Mouse (Mus musculus) layer of hippocampus, adult 8-10 months (tissue): Measurements from ENCODE around the gene Rps15. TPM values are rescaled to one million over a fixed set of nuclear protein-coding genes. Genes with fewer than 3 reads are reported as not detected.

Experiments
- DNase-seq, 2 experiments: peaks; one replicate each; pipeline ENCODE4 v3.0.0; 2022; ENCODE audit warnings: low spot score in 2 of 2
- total RNA-seq, 4 experiments: library from RNA; stranded (reverse); gene quantifications; 2 replicates each; pipeline ENCODE4 v1.2.4; 2022

Rps15 gene
- total RNA-seq, 4 experiments from 2014 or later: 755 to 1,005 (median 888) TPM

DNA sequence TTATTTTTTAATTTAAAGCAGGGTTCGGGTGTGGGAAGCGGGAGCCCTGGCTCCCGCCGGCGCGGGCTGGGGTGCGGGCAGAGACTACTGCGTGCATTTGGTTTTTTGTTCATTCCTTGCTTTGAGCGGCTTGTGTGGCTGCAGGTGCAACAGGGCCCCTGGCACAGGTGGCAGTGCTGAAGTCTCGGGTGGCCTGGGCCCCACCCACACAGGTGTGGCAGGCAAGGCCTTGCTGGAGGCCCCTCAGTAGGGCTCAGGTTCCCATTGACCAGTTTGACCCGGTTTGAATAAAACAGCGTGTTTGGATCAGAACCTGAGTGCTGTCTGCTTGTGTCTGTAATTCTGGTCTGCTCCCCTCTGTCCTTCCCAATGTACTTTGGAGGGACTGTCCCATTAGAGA is 4.2 kb upstream of the Rps15 start:
- no peak for DNase-seq

DNA sequence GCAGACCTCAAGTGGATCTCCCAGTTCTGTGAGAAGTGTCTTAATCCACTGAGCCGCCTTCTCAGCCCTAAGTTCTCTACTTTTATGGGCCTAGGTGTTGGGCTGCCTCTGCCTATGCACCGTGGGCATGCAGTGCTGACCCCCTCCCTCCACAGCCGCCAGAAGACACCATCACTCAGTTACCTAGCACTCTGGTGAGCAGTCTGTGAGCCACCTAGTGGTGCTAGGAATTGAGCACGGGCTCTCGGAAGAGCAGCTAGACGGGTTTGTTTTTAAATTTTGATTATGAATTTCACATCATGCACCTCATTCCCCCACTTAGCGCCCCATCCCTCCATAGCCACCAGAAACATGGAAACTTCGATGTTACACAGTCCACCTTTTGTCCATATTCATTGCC is 3.6 kb upstream of the Rps15 start:
- DNase-seq: no peak

- no peak for DNase-seq
These were observed 1.1 kb downstream of the Rps15 start for GRCm38 (mm10) chr10:80293325-80293724.

DNA sequence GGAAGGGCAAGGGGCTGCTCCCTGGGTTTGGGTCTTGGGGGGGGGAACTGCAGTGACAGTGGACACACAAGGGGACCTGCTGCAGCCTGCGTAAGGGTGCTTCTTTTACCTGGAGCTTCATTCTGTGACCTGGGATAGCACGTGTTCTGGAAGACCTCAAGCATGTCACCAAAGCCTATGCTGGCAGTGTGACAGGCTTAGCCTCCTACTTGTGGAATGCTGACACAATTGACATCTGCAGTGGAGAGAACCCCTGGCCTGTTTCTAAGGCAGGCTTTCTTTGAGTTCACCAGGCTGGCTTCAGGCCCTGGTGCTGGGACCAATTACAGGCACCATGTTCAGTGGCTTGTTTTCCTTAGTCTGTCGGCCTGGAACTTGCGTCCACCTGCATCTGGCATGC is 2.1 kb downstream of the Rps15 start:
- no peak for DNase-seq

GRCm38 (mm10) chr10:80294788-80295303 is 2.6 kb downstream of the Rps15 start:
- no peak for DNase-seq

DNA sequence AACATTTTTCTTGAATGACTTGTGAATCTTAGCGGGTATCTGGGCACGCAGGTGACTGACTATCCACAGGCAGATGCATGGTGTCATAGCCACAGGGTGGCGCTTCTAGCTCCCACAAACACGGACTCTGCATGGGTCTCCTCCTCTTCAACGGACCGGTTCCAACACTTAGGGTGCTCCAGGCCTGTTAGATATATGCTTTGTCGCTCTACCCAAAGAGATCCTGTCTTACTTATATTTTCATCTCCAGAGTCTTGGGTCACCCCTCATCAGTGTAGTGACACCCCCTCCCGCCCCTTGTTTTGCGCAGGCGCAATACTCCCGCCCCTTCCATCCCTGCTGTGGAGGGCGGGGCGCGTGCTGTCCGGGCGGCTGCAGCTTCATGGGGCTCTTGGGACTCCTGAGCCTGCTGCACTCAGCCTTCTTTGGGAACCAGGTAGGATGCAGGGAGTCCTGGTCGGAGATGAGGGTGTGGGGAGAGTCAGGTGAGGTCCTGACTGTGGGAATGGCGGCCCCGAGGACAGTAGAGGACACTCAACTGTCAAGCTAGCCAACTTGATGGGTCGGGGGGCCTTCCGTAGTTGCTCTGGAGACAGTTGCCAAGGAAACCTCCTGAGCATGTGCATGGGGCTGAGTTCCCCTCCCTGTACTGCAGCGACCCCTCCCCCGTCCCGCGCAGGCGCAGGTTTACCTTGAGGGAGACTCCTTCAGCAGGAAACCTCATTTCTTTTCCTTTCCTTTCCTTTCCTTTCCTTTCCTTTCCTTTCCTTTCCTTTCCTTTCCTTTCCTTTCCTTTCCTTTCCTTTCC is 3.6 kb downstream of the Rps15 start, which contains the start of gene Apc2:
Apc2 (plus strand) TSS at position 360 of the 808 bp plus-strand sequence.
- DNase-seq: peak; percentile 75 to 80

GRCm38 (mm10) chr10:80296824-80297223 is 4.6 kb downstream of the Rps15 start:
- DNase-seq: no peak

GRCm38 (mm10) chr10:80297526-80298133 is 5.4 kb downstream of the Rps15 start:
- DNase-seq: no peak

- DNase-seq: peak; percentile 89 to 91
These were observed 6.5 kb downstream of the Rps15 start for GRCm38 (mm10) chr10:80298571-80299281.

DNA sequence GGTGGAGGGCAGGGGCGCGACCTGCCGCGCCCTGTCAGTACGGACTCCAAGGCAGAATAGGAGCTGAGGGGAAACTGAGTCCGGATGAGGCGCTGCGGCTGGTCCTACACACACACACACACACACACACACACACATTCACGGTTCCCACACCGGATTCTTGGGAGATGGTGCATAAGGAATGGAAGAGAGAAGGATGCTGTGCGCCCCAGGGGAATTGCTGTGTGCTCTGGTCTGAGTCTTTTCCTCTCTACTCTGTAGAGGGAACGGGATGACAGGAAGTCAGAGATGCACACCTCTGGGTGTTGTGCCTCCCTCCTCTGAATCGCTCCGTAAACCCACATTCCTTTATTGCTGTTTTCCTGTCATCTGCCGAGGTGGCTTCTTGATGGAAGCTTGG is 7.0 kb downstream of the Rps15 start:
- no peak for DNase-seq

DNA sequence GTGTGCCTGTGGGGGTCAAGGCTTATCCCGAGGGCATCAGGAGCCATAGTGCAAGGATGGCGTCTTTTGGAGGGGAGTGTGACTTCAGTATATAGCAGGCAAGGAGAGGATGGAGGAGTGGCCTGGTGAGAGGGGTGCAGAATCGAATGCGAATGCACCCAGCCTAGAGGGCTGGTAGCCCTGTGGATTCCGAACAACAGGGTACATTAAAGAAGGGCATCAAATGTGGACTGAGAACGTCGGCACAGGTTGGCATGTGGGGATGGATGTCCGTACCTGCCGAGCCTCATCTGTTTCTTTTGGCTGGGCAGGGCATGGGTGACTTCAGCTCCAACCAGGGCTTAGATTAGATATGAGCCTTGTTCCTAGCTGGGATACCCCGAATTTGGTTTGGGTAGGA is 7.6 kb downstream of the Rps15 start:
- DNase-seq: no peak

- no peak for DNase-seq
These were observed 8.5 kb downstream of the Rps15 start for GRCm38 (mm10) chr10:80300672-80301181.

- no peak for DNase-seq
These were observed 9.2 kb downstream of the Rps15 start for GRCm38 (mm10) chr10:80301256-80302081.

DNA sequence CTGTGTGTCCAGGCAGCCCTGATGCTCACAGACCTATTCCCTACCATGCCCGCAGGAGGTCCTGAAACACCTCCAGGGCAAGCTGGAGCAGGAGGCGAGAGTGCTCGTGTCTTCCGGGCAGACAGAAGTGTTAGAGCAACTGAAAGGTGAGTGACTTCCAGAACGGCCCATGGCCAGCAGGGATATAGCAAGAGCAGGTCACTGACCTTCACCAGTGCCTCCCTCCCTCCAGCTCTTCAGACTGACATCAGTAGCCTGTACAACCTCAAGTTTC is 9.8 kb downstream of the Rps15 start:
- DNase-seq: no peak

DNA sequence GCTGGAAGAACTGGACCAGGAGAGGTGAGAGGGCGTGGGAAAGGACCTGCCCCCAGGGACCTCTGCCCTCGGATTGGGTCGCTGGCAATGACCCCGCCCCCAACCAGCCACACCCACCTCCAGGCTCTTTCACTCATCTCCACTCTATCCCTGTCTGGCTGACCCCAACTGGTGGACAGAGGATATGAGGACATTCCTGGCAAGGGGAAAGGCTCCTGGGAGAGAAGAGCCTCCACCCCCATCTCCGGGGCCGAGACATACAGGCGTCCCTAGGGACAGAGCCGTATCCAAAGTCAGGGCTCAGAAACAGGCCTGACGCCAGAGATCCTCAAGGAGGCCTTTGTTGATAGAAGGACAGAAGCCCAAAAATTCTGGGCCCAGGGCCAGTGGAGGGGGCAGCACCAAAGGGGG is 10.2 kb downstream of the Rps15 start:
- DNase-seq: peak; percentile 70 to 86

GRCm38 (mm10) chr10:80304458-80304857 is 12.2 kb downstream of the Rps15 start:
- no peak for DNase-seq

DNA sequence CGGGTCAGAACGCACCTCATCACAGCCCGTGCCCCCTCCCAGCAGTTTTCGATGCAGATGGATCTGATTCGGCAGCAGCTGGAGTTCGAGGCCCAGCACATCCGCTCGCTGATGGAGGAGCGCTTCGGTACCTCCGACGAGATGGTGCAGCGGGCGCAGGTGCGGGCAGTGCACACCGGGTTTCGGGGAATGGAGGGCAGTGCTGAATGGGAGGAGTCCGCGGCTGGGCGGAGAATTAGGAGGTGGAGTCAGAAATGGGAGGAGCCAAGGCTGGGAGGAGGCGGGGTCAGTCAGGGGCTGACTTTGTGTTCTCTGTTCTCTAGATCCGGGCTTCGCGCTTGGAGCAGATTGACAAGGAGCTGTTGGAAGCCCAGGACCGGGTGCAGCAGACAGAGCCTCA is 12.6 kb downstream of the Rps15 start:
- no peak for DNase-seq

GRCm38 (mm10) chr10:80311560-80311959 is 19.3 kb downstream of the Rps15 start:
- DNase-seq: no peak

DNA sequence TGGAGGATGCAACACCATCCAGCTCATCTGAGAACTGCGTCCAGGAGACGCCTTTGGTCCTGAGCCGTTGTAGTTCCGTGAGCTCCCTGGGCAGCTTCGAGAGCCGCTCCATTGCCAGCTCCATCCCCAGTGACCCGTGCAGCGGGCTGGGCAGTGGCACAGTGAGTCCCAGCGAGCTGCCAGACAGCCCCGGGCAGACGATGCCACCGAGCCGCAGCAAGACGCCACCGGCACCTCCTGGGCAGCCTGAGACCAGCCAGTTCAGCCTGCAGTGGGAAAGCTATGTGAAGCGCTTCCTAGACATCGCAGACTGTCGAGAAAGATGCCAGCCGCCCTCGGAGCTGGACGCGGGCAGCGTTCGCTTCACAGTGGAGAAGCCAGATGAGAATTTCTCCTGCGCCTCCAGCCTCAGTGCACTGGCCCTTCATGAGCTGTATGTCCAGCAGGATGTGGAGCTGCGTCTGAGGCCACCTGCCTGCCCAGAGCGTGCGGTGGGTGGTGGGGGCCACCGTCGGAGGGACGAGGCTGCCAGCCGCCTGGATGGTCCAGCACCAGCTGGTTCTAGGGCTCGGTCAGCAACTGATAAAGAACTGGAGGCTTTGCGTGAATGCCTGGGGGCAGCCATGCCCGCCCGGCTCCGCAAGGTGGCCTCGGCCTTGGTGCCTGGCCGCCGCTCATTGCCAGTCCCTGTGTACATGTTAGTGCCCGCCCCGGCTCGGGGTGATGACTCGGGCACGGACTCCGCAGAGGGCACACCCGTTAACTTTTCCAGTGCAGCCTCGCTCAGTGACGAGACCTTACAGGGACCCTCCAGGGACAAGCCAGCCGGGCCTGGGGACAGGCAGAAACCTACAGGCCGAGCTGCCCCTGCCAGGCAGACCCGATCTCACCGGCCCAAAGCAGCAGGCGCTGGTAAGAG is 20.6 kb downstream of the Rps15 start:
- no peak for DNase-seq

DNA sequence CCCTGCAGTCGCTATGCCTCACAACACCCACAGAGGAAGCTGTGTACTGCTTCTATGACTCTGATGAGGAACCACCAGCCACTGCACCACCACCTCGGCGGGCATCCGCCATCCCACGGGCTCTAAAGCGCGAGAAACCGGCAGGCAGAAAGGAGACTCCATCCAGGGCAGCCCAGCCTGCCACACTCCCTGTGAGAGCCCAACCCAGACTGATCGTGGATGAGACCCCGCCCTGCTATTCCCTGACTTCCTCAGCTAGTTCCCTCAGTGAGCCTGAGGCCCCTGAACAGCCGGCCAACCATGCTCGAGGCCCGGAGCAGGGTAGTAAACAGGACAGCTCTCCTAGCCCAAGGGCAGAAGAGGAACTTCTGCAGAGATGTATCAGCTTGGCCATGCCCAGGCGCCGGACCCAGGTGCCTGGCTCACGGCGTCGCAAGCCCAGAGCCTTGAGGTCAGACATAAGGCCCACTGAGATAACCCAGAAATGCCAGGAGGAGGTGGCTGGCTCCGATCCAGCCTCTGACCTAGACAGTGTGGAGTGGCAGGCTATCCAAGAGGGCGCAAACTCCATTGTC is 21.5 kb downstream of the Rps15 start:
- DNase-seq: no peak
